Mouse (Mus musculus) hindbrain, postnatal 0 days (tissue): ENCODE data around the gene Cttn. TPM values are rescaled to one million over a fixed set of nuclear protein-coding genes. Genes with fewer than 3 reads are reported as not detected.
A peak's percentile ranks its signal among the peaks of the same experiment; 100 is the strongest.

Experiments used
- ATAC-seq: fragments of 200-750 bp; cut with Nextera tagmentation; 2 replicates; pipeline ENCODE4 v1.8.0; 2017; ENCODE audit warnings: mild to moderate bottlenecking, moderate TSS enrichment, moderate library complexity
- DNase-seq: peaks from one replicate; pipeline ENCODE4 v3.0.0-alpha.2; 2015; ENCODE audit warnings: low spot score
- H3K27ac ChIP-seq: fragments of 300-500 bp; sonication (generic); 2 replicates; pipeline ENCODE4 v1.5.1; 2014; ENCODE audit warnings: mild to moderate bottlenecking
- H3K27me3 ChIP-seq: fragments of 300-500 bp; sonication (generic); 2 replicates; pipeline ENCODE4 v1.6.1; 2014; ENCODE audit warnings: low read length, mixed read lengths; ENCODE audit not compliant: insufficient read depth
- H3K36me3 ChIP-seq: fragments of 300-500 bp; sonication (generic); 2 replicates; pipeline ENCODE4 v1.6.1; 2014; ENCODE audit warnings: low read length, mixed read lengths; ENCODE audit not compliant: insufficient read depth
- H3K4me1 ChIP-seq: fragments of 300-500 bp; sonication (generic); 2 replicates; pipeline ENCODE4 v1.6.1; 2014; ENCODE audit warnings: antibody characterized with exemption, low read length, mixed read lengths; ENCODE audit not compliant: insufficient read depth
- H3K4me2 ChIP-seq: fragments of 300-500 bp; sonication (generic); 2 replicates; pipeline ENCODE4 v1.6.1; 2014; ENCODE audit warnings: low read depth, mild to moderate bottlenecking, low read length, moderate library complexity, mixed read lengths
- H3K4me3 ChIP-seq: fragments of 300-500 bp; sonication (generic); 2 replicates; pipeline ENCODE4 v1.5.1; 2014; ENCODE audit warnings: low read length
- H3K9ac ChIP-seq: fragments of 300-500 bp; sonication (generic); replicated peaks from 2 replicates; pipeline ENCODE4 v1.6.1; 2014; ENCODE audit warnings: mild to moderate bottlenecking, low read length, moderate library complexity, mixed read lengths
- H3K9me3 ChIP-seq: fragments of 300-500 bp; sonication (generic); 2 replicates; pipeline ENCODE4 v1.6.1; 2016; ENCODE audit warnings: low read length, mixed read lengths
- CTCF ChIP-seq: IDR thresholded peaks from 2 replicates; pipeline ENCODE4 v1.5.1; 2016; ENCODE audit warnings: antibody characterized with exemption, control low read depth, low read depth
- WGBS: fragments of 180-500 bp; shearing (Covaris S2); extraction: QIAGEN DNeasy Blood & Tissue Kit; methylation state at CpG from one replicate; pipeline ENCODE4 v1.1.7; 2014; 5-methylcytosine and 5-hydroxymethylcytosine counted together
- polyA plus RNA-seq: library from polyadenylated mRNA; unstranded; fragments of >200 nt; fragmentation: Nextera tagmentation; extraction: Ambion mirVana; gene quantifications from 2 replicates; pipeline ENCODE4 v1.2.1, GENCODE M21; 2015
- total RNA-seq: library from RNA; depleted of rRNA; stranded (reverse); fragments of >200 nt; gene quantifications from 2 replicates; pipeline ENCODE4 v1.2.3, GENCODE M21; 2014

The Cttn gene
- total and polyA plus RNA-seq, 2 experiments from 2014 or later, result 120 to 157 TPM

GRCm38 (mm10) chr7:144449637-144450570 lies 20.9 kb downstream of the Cttn start:
- Histone ChIP-seq H3K36me3 (peaks cover 62% of the 10 kb centered on the region), H3K27me3 (no peaks in the 10 kb centered on the region), H3K9me3 (no peaks in the 10 kb centered on the region), H3K27ac (peak overlapping the region; percentile 45; the same call in 1 of the 2 replicates), H3K4me2 (no peak overlapping the region), H3K4me3 (no peak overlapping the region), H3K9ac (no peak overlapping the region), H3K4me1 (0 out of 2 replicates have a peak, but pooled peaks cover 3% of the 10 kb centered on the region)
- no peak for TF ChIP-seq CTCF
- DNase-seq (peak; percentile 92), ATAC-seq (peak; percentile 86)
- 49% methylated on average over 13 of the region's 13 CpGs for WGBS

- Histone ChIP-seq H3K9me3 (no peaks in the 10 kb centered on the region), H3K27ac (no peak overlapping the region), H3K36me3 (peaks cover 53% of the 10 kb centered on the region), H3K4me2 (no peak overlapping the region), H3K4me1 (0 out of 2 replicates have a peak, but pooled peaks cover 3% of the 10 kb centered on the region), H3K9ac (no peak overlapping the region), H3K27me3 (no peaks in the 10 kb centered on the region), H3K4me3 (no peak overlapping the region)
- no peak for TF ChIP-seq CTCF
- DNase-seq (no peak), ATAC-seq (no peak)
- 88% methylated on average over 1 of the region's 1 CpGs for WGBS
These were observed 22.6 kb downstream of the Cttn start for GRCm38 (mm10) chr7:144448186-144448585.

DNA sequence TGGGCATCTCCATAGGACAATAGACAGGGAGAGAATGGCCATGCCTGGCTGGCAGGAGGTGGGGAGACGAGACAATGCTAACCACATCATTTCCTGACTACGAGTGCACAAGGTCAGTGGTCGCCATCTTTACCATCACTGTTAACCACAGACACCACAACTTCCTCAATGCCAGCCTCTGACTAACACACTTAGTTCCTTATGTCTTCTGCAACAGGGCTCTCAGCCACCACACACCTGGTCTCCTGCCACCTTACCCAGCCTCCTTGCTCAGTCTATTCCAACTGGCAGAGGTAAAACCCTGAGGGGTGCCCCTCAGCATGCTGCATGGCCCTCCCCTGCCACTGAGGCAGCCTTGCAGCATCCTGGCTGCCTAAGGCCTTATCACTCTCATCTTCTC lies 23.7 kb downstream of the Cttn start:
- DNase-seq, result no peak
- 89% methylated on average over 3 of the region's 3 CpGs for WGBS
- Histone ChIP-seq H3K9me3 (no peaks in the 10 kb centered on the region), H3K4me1 (0 out of 2 replicates have a peak, but pooled peaks cover 3% of the 10 kb centered on the region), H3K4me3 (no peak overlapping the region), H3K27ac (no peak overlapping the region), H3K4me2 (no peak overlapping the region), H3K36me3 (peaks cover 44% of the 10 kb centered on the region), H3K27me3 (no peaks in the 10 kb centered on the region), H3K9ac (no peak overlapping the region)
- no peak for TF ChIP-seq CTCF
- no peak for ATAC-seq

DNA sequence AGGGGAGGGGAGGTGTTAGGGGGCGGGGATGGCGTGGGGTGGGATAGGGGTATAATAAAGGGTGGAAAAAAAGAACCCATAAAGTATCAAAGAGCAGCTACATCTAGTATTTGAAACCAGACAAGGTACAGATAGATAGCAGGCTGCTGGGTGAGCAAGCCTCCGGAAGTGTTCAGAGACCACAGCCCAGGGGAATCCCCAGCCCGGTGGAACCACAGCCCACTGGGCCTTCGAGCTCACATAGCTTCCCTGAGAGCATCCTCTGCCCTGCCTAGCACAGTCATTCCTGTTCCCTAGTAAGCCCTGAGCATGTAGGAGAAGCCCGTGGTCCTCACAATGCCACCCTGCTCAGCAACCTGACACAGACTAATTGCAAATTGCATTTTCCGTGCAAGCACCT lies 26.0 kb downstream of the Cttn start:
- Histone ChIP-seq H3K9me3 (no peaks in the 10 kb centered on the region), H3K27me3 (no peaks in the 10 kb centered on the region), H3K27ac (no peak overlapping the region), H3K4me3 (no peak overlapping the region), H3K36me3 (peaks cover 57% of the 10 kb centered on the region), H3K4me2 (no peak overlapping the region), H3K9ac (no peak overlapping the region), H3K4me1 (no peaks in the 10 kb centered on the region)
- WGBS, result 95% methylated on average over 7 of the region's 7 CpGs
- TF ChIP-seq CTCF, result no peak
- no peak for ATAC-seq
- no peak for DNase-seq

DNA sequence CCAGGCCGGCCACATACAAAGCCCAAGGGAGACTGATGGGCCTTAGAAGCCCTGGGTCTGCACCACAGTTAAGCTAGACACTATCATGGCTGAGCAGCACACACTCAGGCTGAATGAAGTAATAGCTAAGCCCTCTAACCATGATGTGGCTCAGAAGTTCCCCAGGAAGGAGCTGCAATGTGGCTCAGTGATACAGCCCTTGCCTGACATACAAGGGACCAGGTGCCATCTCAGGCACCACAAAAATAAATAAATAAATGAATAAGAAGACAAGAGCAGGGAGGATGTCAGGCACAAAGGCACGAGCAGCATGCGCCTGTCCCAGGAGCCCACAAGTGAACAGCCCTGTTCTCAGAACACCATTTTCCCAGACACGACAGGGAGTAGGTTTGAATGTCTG lies 28.8 kb downstream of the Cttn start:
- Histone ChIP-seq H3K9me3 (no peaks in the 10 kb centered on the region), H3K4me2 (no peak overlapping the region), H3K9ac (no peak overlapping the region), H3K27ac (no peak overlapping the region), H3K4me1 (no peaks in the 10 kb centered on the region), H3K36me3 (peaks cover 66% of the 10 kb centered on the region), H3K27me3 (no peaks in the 10 kb centered on the region), H3K4me3 (no peak overlapping the region)
- WGBS, result 90% methylated on average over 4 of the region's 4 CpGs
- DNase-seq (no peak), ATAC-seq (no peak)
- no peak for TF ChIP-seq CTCF

GRCm38 (mm10) chr7:144441466-144441865 lies 29.3 kb downstream of the Cttn start:
- Histone ChIP-seq H3K27me3 (no peaks in the 10 kb centered on the region), H3K9me3 (no peaks in the 10 kb centered on the region), H3K27ac (no peak overlapping the region), H3K4me2 (no peak overlapping the region), H3K4me3 (no peak overlapping the region), H3K9ac (no peak overlapping the region), H3K4me1 (no peaks in the 10 kb centered on the region), H3K36me3 (peaks cover 71% of the 10 kb centered on the region)
- no peak for ATAC-seq
- 95% methylated on average over 11 of the region's 11 CpGs for WGBS
- TF ChIP-seq CTCF, result no peak
- no peak for DNase-seq

DNA sequence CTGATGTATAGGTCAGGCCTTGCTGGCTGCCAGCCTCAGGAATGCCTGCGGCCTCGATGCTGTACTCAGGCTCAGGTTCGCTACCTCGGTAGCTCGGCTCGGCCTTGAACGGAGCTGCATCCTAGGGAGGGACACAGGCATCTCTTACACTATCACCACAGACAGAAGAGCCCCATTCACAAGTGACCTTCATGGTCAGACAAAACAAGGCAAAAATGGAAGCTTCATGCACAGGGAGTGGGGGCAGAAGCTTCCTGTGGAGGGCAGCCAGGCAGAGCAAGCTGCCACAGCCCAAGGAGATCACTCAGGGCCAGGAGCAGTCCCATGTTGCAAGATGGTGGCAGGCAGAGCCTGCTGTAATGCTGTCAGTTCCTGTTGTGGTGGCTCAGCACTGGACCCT lies 32.0 kb downstream of the Cttn start:
- Histone ChIP-seq H3K27me3 (no peaks in the 10 kb centered on the region), H3K4me2 (no peak overlapping the region), H3K4me3 (no peak overlapping the region), H3K9ac (no peak overlapping the region), H3K27ac (no peak overlapping the region), H3K9me3 (no peaks in the 10 kb centered on the region), H3K4me1 (no peaks in the 10 kb centered on the region), H3K36me3 (peaks cover 53% of the 10 kb centered on the region)
- TF ChIP-seq CTCF, result no peak
- DNase-seq (no peak), ATAC-seq (no peak)
- WGBS, result 95% methylated on average over 7 of the region's 7 CpGs
